Mouse (Mus musculus) testis, adult 2 months (tissue): ENCODE measurements around the gene Ctf2.
A peak's percentile ranks its signal among the peaks of the same experiment; 100 is the strongest.

Experiments
- CTCF ChIP-seq: fragments of 200-500 bp; IDR thresholded peaks from 2 replicates; pipeline ENCODE4 v1.5.1; 2012; ENCODE audit warnings: low read depth, mild to moderate bottlenecking, inconsistent platforms, low read length, moderate library complexity; ENCODE audit not compliant: control insufficient read depth, insufficient read depth, insufficient replicate concordance
- POLR2A ChIP-seq: fragments of 200-500 bp; IDR thresholded peaks from 2 replicates; pipeline ENCODE4 v1.6.1; 2012; ENCODE audit warnings: low read depth, mild to moderate bottlenecking, inconsistent platforms, low read length, moderate library complexity; ENCODE audit not compliant: control insufficient read depth

- TF ChIP-seq CTCF (no peak), POLR2A (peak; percentile 30; the same call in 1 of the 2 replicates)
Measured at GRCm38 (mm10) chr7:127771262-127771661, 39.3 kb upstream of the Ctf2 start.
